Mouse (Mus musculus) C2C12 (cell line): ENCODE measurements at regions not wholly inside any gene's neighbourhood (a gene's known extent, or its start where the extent isn't known, plus 50 kb on each side); places are given as distances from the start of the nearest gene placed in this dataset.
A peak's percentile ranks its signal among the peaks of the same experiment; 100 is the strongest.

Experiments used
- H3K27me3 ChIP-seq: one replicate; pipeline ENCODE4 v1.6.1; 2011; ENCODE audit not compliant: control insufficient read depth, insufficient read depth, insufficient read length
- H3K36me3 ChIP-seq: one replicate; pipeline ENCODE4 v1.6.1; 2011; ENCODE audit not compliant: control insufficient read depth, insufficient read depth
- H3K4me3 ChIP-seq: one replicate; pipeline ENCODE4 v1.5.1; 2011; ENCODE audit warnings: mild to moderate bottlenecking, control low read depth; ENCODE audit not compliant: poor library complexity, insufficient read depth, severe bottlenecking
- H3K79me2 ChIP-seq: one replicate; pipeline ENCODE4 v1.6.1; 2011; ENCODE audit not compliant: control insufficient read depth, insufficient read depth
- H3K79me3 ChIP-seq: one replicate; pipeline ENCODE4 v1.6.1; 2011; ENCODE audit warnings: low read depth, control low read depth
- H3ac ChIP-seq: one replicate; pipeline ENCODE3; 2011; ENCODE audit warnings: low read depth; ENCODE audit not compliant: control insufficient read depth, insufficient read length
- CEBPB ChIP-seq: IDR thresholded peaks from one replicate; pipeline ENCODE4 v1.6.1; 2011; ENCODE audit warnings: low read depth, mild to moderate bottlenecking, control low read depth, moderate library complexity
- CTCF ChIP-seq: IDR thresholded peaks from one replicate; pipeline ENCODE4 v1.5.1; 2011; ENCODE audit not compliant: control insufficient read depth, insufficient read depth, insufficient read length
- FOSL1 ChIP-seq: IDR thresholded peaks from one replicate; pipeline ENCODE4 v1.8.0; 2011; ENCODE audit warnings: mild to moderate bottlenecking, low read length; ENCODE audit not compliant: poor library complexity, insufficient read depth, severe bottlenecking
- MAX ChIP-seq: IDR thresholded peaks from one replicate; pipeline ENCODE4 v1.6.1; 2011; ENCODE audit warnings: mild to moderate bottlenecking, control low read depth
- MYOD1 ChIP-seq: IDR thresholded peaks from one replicate; pipeline ENCODE4 v1.6.1; 2011; ENCODE audit warnings: low read depth; ENCODE audit not compliant: control insufficient read depth, insufficient read length
- MYOG ChIP-seq: IDR thresholded peaks from one replicate; pipeline ENCODE4 v1.6.1; 2011; ENCODE audit not compliant: control insufficient read depth, insufficient read length; ENCODE audit errors: extremely low read depth
- USF1 ChIP-seq: IDR thresholded peaks from one replicate; pipeline ENCODE4 v1.6.1; 2011; ENCODE audit warnings: low read depth, mild to moderate bottlenecking, control low read depth, moderate library complexity

GRCm38 (mm10) chr9:99782364-99783119 is 65.5 kb upstream of the Cldn18 start:
- Histone ChIP-seq H3K4me3 (no peak overlapping the region), H3K36me3 (no peaks in the 10 kb centered on the region)

GRCm38 (mm10) chr9:99778871-99779270 is 61.8 kb upstream of the Cldn18 start:
- H3K79me2 ChIP-seq, result no peaks in the 10 kb centered on the region
- H3K36me3 ChIP-seq, result no peaks in the 10 kb centered on the region
- H3K79me3 ChIP-seq, result no peaks in the 10 kb centered on the region
- H3K27me3 ChIP-seq, result no peaks in the 10 kb centered on the region
- peak; percentile 47 for TF ChIP-seq FOSL1
- no peak for TF ChIP-seq MAX
- no peak for TF ChIP-seq USF1
- H3ac ChIP-seq, result no peak overlapping the region
- H3K4me3 ChIP-seq, result no peak overlapping the region

More at GRCm38 (mm10) chr9:99782364-99783119, 65.5 kb upstream of the Cldn18 start:
- no peak overlapping the region for H3ac ChIP-seq
- H3K79me3 ChIP-seq, result no peaks in the 10 kb centered on the region
- TF ChIP-seq USF1 (no peak), CTCF (no peak), CEBPB (no peak), MAX (no peak), MYOG (no peak), FOSL1 (no peak), MYOD1 (no peak)
- no peaks in the 10 kb centered on the region for H3K79me2 ChIP-seq
- H3K27me3 ChIP-seq, result peaks cover 8% of the 10 kb centered on the region

GRCm38 (mm10) chr9:99770696-99771095 is 53.6 kb upstream of the Cldn18 start:
- H3K27me3 ChIP-seq, result peaks cover 5% of the 10 kb centered on the region
- TF ChIP-seq USF1 (no peak), MAX (no peak), CEBPB (no peak), CTCF (no peak), MYOD1 (no peak), FOSL1 (no peak), MYOG (no peak)
- H3K4me3 ChIP-seq, result no peak overlapping the region
- H3K79me3 ChIP-seq, result no peaks in the 10 kb centered on the region
- no peaks in the 10 kb centered on the region for H3K79me2 ChIP-seq
- no peak overlapping the region for H3ac ChIP-seq
- H3K36me3 ChIP-seq, result no peaks in the 10 kb centered on the region
